In the genomic region with DNA sequence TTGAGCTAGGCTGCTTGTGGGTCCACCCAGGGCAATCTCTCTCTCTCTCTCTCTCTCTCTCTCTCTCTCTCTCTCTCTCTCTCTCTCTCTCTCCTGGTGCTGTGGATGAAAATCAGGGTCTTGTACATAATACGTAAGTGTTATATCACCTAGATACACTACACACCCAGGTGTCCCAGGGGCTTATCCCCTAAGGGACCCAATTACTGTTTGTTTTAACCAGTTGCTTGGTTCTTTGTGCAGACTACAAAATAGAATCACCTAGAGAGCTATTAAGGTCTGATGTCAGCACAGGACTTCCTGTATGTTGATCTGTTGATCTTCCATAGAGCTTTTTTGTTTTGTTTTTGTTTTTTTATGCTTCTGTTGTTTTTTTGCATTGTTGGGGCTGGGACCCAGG, we compare ENCODE assay signal across 24 mouse cellular contexts.
"Had no signal": no experiment of that assay in that cellular context is flagged by ENCODE, and none has a peak within 500 bp of the region (broad histone marks: within the 10 kb centered on the region; RNA-seq: fewer than 3 reads in every experiment).

No protein-coding gene starts in this region.

- ATAC-seq: lung, postnatal 0 days; midbrain, embryonic 13.5 days; midbrain, embryonic 15.5 days; midbrain, embryonic 16.5 days had no signal

- H3K9me3 ChIP-seq: limb, embryonic 10.5 days; limb, embryonic 12.5 days; limb, embryonic 13.5 days; limb, embryonic 15.5 days; liver, embryonic 12.5 days; liver, embryonic 13.5 days; liver, embryonic 15.5 days; lung, embryonic 15.5 days; midbrain, embryonic 10.5 days; midbrain, embryonic 12.5 days; midbrain, embryonic 13.5 days; midbrain, embryonic 15.5 days; neural tube, embryonic 12.5 days had no signal

- H3K36me3 ChIP-seq: limb, embryonic 10.5 days; limb, embryonic 12.5 days; limb, embryonic 13.5 days; limb, embryonic 15.5 days; liver, embryonic 12.5 days; liver, embryonic 13.5 days; liver, embryonic 15.5 days; lung, embryonic 15.5 days; midbrain, embryonic 10.5 days; midbrain, embryonic 12.5 days; midbrain, embryonic 13.5 days; midbrain, embryonic 15.5 days; neural tube, embryonic 12.5 days had no signal

- H3K27me3 ChIP-seq: limb, embryonic 12.5 days; limb, embryonic 15.5 days; lung, embryonic 15.5 days; midbrain, embryonic 12.5 days; midbrain, embryonic 15.5 days; neural tube, embryonic 12.5 days had no signal

- H3K4me3 ChIP-seq: limb, embryonic 10.5 days; limb, embryonic 12.5 days; limb, embryonic 13.5 days; limb, embryonic 15.5 days; liver, embryonic 12.5 days; liver, embryonic 13.5 days; liver, embryonic 15.5 days; lung, embryonic 15.5 days; midbrain, embryonic 10.5 days; midbrain, embryonic 12.5 days; midbrain, embryonic 13.5 days; midbrain, embryonic 15.5 days; myocyte; neural tube, embryonic 12.5 days had no signal

- H3K4me1 ChIP-seq: limb, embryonic 10.5 days; limb, embryonic 12.5 days; limb, embryonic 13.5 days; liver, embryonic 13.5 days; liver, embryonic 15.5 days; lung, embryonic 15.5 days; midbrain, embryonic 10.5 days; midbrain, embryonic 12.5 days; midbrain, embryonic 13.5 days; midbrain, embryonic 15.5 days; neural tube, embryonic 12.5 days had no signal

- H3K27ac ChIP-seq: limb, embryonic 10.5 days; limb, embryonic 12.5 days; limb, embryonic 13.5 days; limb, embryonic 15.5 days; liver, embryonic 12.5 days; liver, embryonic 13.5 days; liver, embryonic 14.5 days; liver, embryonic 15.5 days; lung, embryonic 15.5 days; macrophage; midbrain, embryonic 10.5 days; midbrain, embryonic 12.5 days; midbrain, embryonic 13.5 days; midbrain, embryonic 15.5 days; neural tube, embryonic 12.5 days had no signal

- DNase-seq: left cerebral cortex, postnatal 4 days; liver, embryonic 13.5 days; midbrain, embryonic 14.5 days had no signal

- H3K4me2 ChIP-seq: limb, embryonic 12.5 days; limb, embryonic 13.5 days; limb, embryonic 15.5 days; liver, embryonic 11.5 days; liver, embryonic 12.5 days; liver, embryonic 13.5 days; liver, embryonic 15.5 days; lung, embryonic 14.5 days; lung, embryonic 15.5 days; midbrain, embryonic 11.5 days; midbrain, embryonic 12.5 days; midbrain, embryonic 13.5 days; midbrain, embryonic 15.5 days; neural tube, embryonic 12.5 days had no signal

- H3K9ac ChIP-seq: limb, embryonic 12.5 days; limb, embryonic 13.5 days; limb, embryonic 15.5 days; liver, embryonic 12.5 days; liver, embryonic 13.5 days; liver, embryonic 14.5 days; liver, embryonic 15.5 days; liver, postnatal 0 days; lung, embryonic 14.5 days; lung, embryonic 15.5 days; midbrain, embryonic 12.5 days; midbrain, embryonic 13.5 days; midbrain, embryonic 15.5 days; neural tube, embryonic 12.5 days had no signal
